Mouse (Mus musculus) stomach, postnatal 0 days (tissue): Measurements from ENCODE around the gene Qrfp. TPM values are rescaled to one million over a fixed set of nuclear protein-coding genes. Genes with fewer than 3 reads are reported as not detected.
A peak's percentile ranks its signal among the peaks of the same experiment; 100 is the strongest.

Experiments
- ATAC-seq: fragments of 200-750 bp; cut with Nextera tagmentation; 2 replicates; pipeline ENCODE4 v1.8.0; 2017; ENCODE audit not compliant: low FRiP score, low TSS enrichment
- DNase-seq: peaks from one replicate; pipeline ENCODE4 v3.0.0-alpha.2; 2016; ENCODE audit warnings: low spot score
- H3K27ac ChIP-seq: fragments of 300-500 bp; sonication (generic); replicated peaks from 2 replicates; pipeline ENCODE4 v1.5.1; 2014; ENCODE audit warnings: mild to moderate bottlenecking, control low read depth
- H3K27me3 ChIP-seq: fragments of 300-500 bp; sonication (generic); 2 replicates; pipeline ENCODE4 v1.6.1; 2014; ENCODE audit warnings: low read length; ENCODE audit not compliant: control insufficient read depth, insufficient read depth
- H3K36me3 ChIP-seq: fragments of 300-500 bp; sonication (generic); 2 replicates; pipeline ENCODE4 v1.6.1; 2014; ENCODE audit warnings: low read length, mixed read lengths; ENCODE audit not compliant: control insufficient read depth, insufficient read depth
- H3K4me1 ChIP-seq: fragments of 300-500 bp; sonication (generic); replicated peaks from 2 replicates; pipeline ENCODE4 v1.6.1; 2014; ENCODE audit warnings: antibody characterized with exemption; ENCODE audit not compliant: control insufficient read depth, insufficient read depth
- H3K4me2 ChIP-seq: fragments of 300-500 bp; sonication (generic); replicated peaks from 2 replicates; pipeline ENCODE4 v1.6.1; 2014; ENCODE audit warnings: low read depth, mild to moderate bottlenecking, control low read depth, moderate library complexity
- H3K4me3 ChIP-seq: fragments of 300-500 bp; sonication (generic); 2 replicates; pipeline ENCODE4 v1.5.1; 2014; ENCODE audit warnings: low read depth, low read length, control low read depth
- H3K9ac ChIP-seq: fragments of 300-500 bp; sonication (generic); 2 replicates; pipeline ENCODE4 v1.6.1; 2014; ENCODE audit warnings: mild to moderate bottlenecking, low read length, control low read depth, mixed read lengths
- H3K9me3 ChIP-seq: fragments of 300-500 bp; sonication (generic); 2 replicates; pipeline ENCODE4 v1.6.1; 2016; ENCODE audit warnings: low read length; ENCODE audit not compliant: control insufficient read depth
- CTCF ChIP-seq: IDR thresholded peaks from 2 replicates; pipeline ENCODE4 v1.5.1; 2016; ENCODE audit warnings: antibody characterized with exemption, low read depth, mild to moderate bottlenecking, moderate library complexity
- EP300 ChIP-seq: optimal IDR thresholded peaks from 2 replicates; pipeline ENCODE3; 2016; ENCODE audit warnings: antibody characterized with exemption
- WGBS: fragments of 180-500 bp; shearing (Covaris S2); extraction: QIAGEN DNeasy Blood & Tissue Kit; methylation state at CpG from one replicate; pipeline ENCODE4 v1.1.7; 2014; 5-methylcytosine and 5-hydroxymethylcytosine counted together
- polyA plus RNA-seq: library from polyadenylated mRNA; unstranded; fragments of >200 nt; fragmentation: Nextera tagmentation; extraction: Ambion mirVana; gene quantifications from 2 replicates; pipeline ENCODE4 v1.2.1, GENCODE M21; 2015

The Qrfp gene
- polyA plus RNA-seq, 1 experiment from 2014 or later, result 0.08 TPM

GRCm38 (mm10) chr2:31789215-31789614 is 21.2 kb downstream of the Qrfp start:
- WGBS, result 92% methylated on average over 2 of the region's 2 CpGs

GRCm38 (mm10) chr2:31788227-31788626 is 22.2 kb downstream of the Qrfp start:
- no peaks in the 10 kb centered on the region for H3K27me3 ChIP-seq
- H3K9me3 ChIP-seq, result no peaks in the 10 kb centered on the region
- no peak overlapping the region for H3K27ac ChIP-seq
- DNase-seq, result no peak
- no peak for ATAC-seq
- no peak overlapping the region for H3K4me3 ChIP-seq
- H3K4me1 ChIP-seq, result no peaks in the 10 kb centered on the region
- 67% methylated on average over 3 of the region's 3 CpGs for WGBS
- H3K36me3 ChIP-seq, result peaks cover 33% of the 10 kb centered on the region
- no peak overlapping the region for H3K9ac ChIP-seq
- TF ChIP-seq CTCF (peak; percentile 58), EP300 (no peak)
- H3K4me2 ChIP-seq, result no peak overlapping the region

More at GRCm38 (mm10) chr2:31789215-31789614, 21.2 kb downstream of the Qrfp start:
- Histone ChIP-seq H3K4me3 (no peak overlapping the region), H3K4me2 (no peak overlapping the region), H3K4me1 (no peaks in the 10 kb centered on the region), H3K36me3 (peaks cover 33% of the 10 kb centered on the region), H3K27ac (no peak overlapping the region), H3K27me3 (no peaks in the 10 kb centered on the region), H3K9ac (no peak overlapping the region), H3K9me3 (no peaks in the 10 kb centered on the region)
- DNase-seq (no peak), ATAC-seq (no peak)
- TF ChIP-seq EP300 (no peak), CTCF (no peak)

- Histone ChIP-seq H3K4me3 (no peak overlapping the region), H3K27me3 (no peaks in the 10 kb centered on the region), H3K36me3 (peaks cover 32% of the 10 kb centered on the region), H3K9ac (no peak overlapping the region), H3K4me1 (no peaks in the 10 kb centered on the region), H3K9me3 (no peaks in the 10 kb centered on the region), H3K4me2 (no peak overlapping the region), H3K27ac (no peak overlapping the region)
- TF ChIP-seq EP300, result no peak
- TF ChIP-seq CTCF, result peak; percentile 92
- DNase-seq, result peak; percentile 81
- no peak for ATAC-seq
- WGBS, result 18% methylated on average over 7 of the region's 7 CpGs
These were observed 23.4 kb downstream of the Qrfp start for GRCm38 (mm10) chr2:31787029-31787428.

GRCm38 (mm10) chr2:31785074-31785473 is 25.3 kb downstream of the Qrfp start:
- WGBS, result 20% methylated on average over 9 of the region's 9 CpGs
- H3K4me3 ChIP-seq, result no peak overlapping the region
- TF ChIP-seq EP300 (no peak), CTCF (peak; percentile 97)
- DNase-seq (peak; percentile 79), ATAC-seq (peak; percentile 85)
- H3K9me3 ChIP-seq, result no peaks in the 10 kb centered on the region
- H3K4me2 ChIP-seq, result no peak overlapping the region
- H3K36me3 ChIP-seq, result peaks cover 25% of the 10 kb centered on the region
- H3K9ac ChIP-seq, result no peak overlapping the region
- no peaks in the 10 kb centered on the region for H3K27me3 ChIP-seq
- H3K27ac ChIP-seq, result no peak overlapping the region
- H3K4me1 ChIP-seq, result no peaks in the 10 kb centered on the region

GRCm38 (mm10) chr2:31782958-31783602 is 27.3 kb downstream of the Qrfp start:
- DNase-seq, result no peak
- no peaks in the 10 kb centered on the region for H3K9me3 ChIP-seq
- H3K4me2 ChIP-seq, result no peak overlapping the region
- peaks cover 34% of the 10 kb centered on the region for H3K36me3 ChIP-seq
- no peak for TF ChIP-seq EP300
- TF ChIP-seq CTCF, result peak; percentile 57
- no peak overlapping the region for H3K4me3 ChIP-seq
- H3K9ac ChIP-seq, result no peak overlapping the region
- H3K27me3 ChIP-seq, result no peaks in the 10 kb centered on the region
- no peak for ATAC-seq
- no peak overlapping the region for H3K27ac ChIP-seq
- WGBS, result 75% methylated on average over 8 of the region's 8 CpGs
- no peaks in the 10 kb centered on the region for H3K4me1 ChIP-seq

- Histone ChIP-seq H3K27me3 (no peaks in the 10 kb centered on the region), H3K4me1 (no peaks in the 10 kb centered on the region), H3K9me3 (no peaks in the 10 kb centered on the region), H3K27ac (no peak overlapping the region), H3K9ac (no peak overlapping the region), H3K36me3 (peaks cover 30% of the 10 kb centered on the region), H3K4me2 (no peak overlapping the region), H3K4me3 (no peak overlapping the region)
- ATAC-seq, result no peak
- 75% methylated on average over 2 of the region's 2 CpGs for WGBS
- DNase-seq, result no peak
- no peak for TF ChIP-seq CTCF
- TF ChIP-seq EP300, result no peak
These were observed 31.1 kb downstream of the Qrfp start for GRCm38 (mm10) chr2:31779258-31779657.
